Mouse (Mus musculus) olfactory bulb, adult 2 months (tissue): ENCODE measurements at regions not wholly inside any gene's neighbourhood (a gene's known extent, or its start where the extent isn't known, plus 50 kb on each side); places are given as distances from the start of the nearest gene placed in this dataset.

Experiments
- H3K27ac ChIP-seq: fragments of 200-500 bp; 2 replicates; pipeline ENCODE4 v1.5.1; 2012; ENCODE audit warnings: low read depth, low read length; ENCODE audit not compliant: insufficient read depth
- H3K4me1 ChIP-seq: fragments of 200-500 bp; 2 replicates; pipeline ENCODE4 v1.6.1; 2012; ENCODE audit warnings: low read length; ENCODE audit not compliant: control insufficient read depth, insufficient read depth
- H3K4me3 ChIP-seq: fragments of 200-500 bp; 2 replicates; pipeline ENCODE4 v1.5.1; 2012; ENCODE audit warnings: mild to moderate bottlenecking, low read depth, low read length, moderate library complexity; ENCODE audit not compliant: insufficient read depth
- CTCF ChIP-seq: fragments of 200-500 bp; IDR thresholded peaks from 2 replicates; pipeline ENCODE4 v1.5.1; 2012; ENCODE audit warnings: low read depth, mild to moderate bottlenecking, low read length, moderate library complexity; ENCODE audit not compliant: insufficient read depth
- POLR2A ChIP-seq: fragments of 200-500 bp; IDR thresholded peaks from 2 replicates; pipeline ENCODE4 v1.6.1; 2012; ENCODE audit warnings: mild to moderate bottlenecking, low read depth, low read length, moderate library complexity; ENCODE audit not compliant: insufficient read depth
- WGBS: fragments of 180-500 bp; shearing (Covaris S2); methylation state at CpG from one replicate; pipeline ENCODE4 v1.1.7; 2018; 5-methylcytosine and 5-hydroxymethylcytosine counted together

DNA sequence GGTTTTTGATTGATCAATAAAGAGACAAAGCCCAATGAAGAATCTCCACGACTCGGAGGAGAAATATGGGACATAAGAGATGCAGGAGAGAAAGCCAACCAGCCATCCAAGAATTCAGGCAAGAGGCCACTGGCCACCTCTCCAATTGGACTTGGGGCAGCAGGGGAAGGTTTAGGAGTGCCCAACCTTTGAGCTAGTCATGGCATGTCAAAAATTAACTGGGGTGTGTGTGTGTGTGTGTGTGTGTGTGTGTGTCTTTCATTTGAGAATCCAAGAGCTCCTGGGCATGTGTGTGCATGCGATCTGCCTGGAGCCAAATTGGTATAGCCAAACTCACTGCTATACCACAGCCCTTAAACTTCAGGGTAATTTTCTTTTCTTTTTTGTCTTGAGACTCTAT lies 51.6 kb upstream of the Cecr2 start:
- no peak overlapping the region for H3K27ac ChIP-seq
- 87% methylated on average over 3 of the region's 3 CpGs for WGBS
- H3K4me1 ChIP-seq, result no peaks in the 10 kb centered on the region
- H3K4me3 ChIP-seq, result no peak overlapping the region
- TF ChIP-seq CTCF (no peak), POLR2A (no peak)

DNA sequence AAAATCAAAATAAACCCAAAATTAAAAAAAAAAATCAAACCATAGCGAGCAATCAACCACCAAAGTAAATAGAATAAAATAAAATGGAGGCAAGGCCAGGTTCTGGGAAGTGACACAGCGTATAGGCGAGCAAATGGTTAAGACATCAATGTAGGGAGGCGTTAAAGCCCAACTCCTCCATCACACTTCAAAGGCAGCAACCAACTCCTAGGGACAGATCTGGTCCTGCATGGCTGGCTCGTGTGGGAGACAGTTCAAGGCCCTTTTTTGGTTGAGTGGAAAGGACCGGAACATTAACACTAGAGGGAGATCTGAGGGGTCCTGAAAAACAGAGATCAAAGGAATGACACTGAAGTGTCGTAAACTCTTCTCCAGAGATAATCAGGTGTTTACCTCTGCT lies 53.8 kb upstream of the Cecr2 start:
- no peak for TF ChIP-seq POLR2A
- no peak for TF ChIP-seq CTCF
- WGBS, result 94% methylated on average over 7 of the region's 7 CpGs
- H3K27ac ChIP-seq, result no peak overlapping the region
- H3K4me1 ChIP-seq, result no peaks in the 10 kb centered on the region
- no peak overlapping the region for H3K4me3 ChIP-seq

DNA sequence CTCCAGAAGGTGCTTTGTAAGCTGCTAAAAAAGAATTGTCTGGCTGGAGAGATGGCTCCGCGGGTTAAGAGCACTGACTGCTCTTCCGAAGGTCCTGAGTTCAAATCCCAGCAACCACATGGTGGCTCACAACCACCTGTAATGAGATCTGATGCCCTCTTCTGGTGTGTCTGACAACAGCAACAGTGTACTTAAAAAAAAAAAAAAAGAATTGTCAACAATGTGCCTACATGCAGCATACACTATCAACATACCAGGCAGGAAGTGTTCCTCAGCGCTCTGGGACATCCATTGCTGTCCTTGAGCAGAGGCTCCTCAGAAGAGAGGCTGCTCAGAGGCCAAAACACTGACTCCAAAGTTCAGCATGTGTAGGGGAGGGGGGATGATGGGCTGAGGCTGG lies 56.3 kb upstream of the Cecr2 start:
- TF ChIP-seq POLR2A (no peak), CTCF (no peak)
- Histone ChIP-seq H3K4me3 (no peak overlapping the region), H3K4me1 (no peaks in the 10 kb centered on the region), H3K27ac (no peak overlapping the region)
- WGBS, result 86% methylated on average over 4 of the region's 4 CpGs

DNA sequence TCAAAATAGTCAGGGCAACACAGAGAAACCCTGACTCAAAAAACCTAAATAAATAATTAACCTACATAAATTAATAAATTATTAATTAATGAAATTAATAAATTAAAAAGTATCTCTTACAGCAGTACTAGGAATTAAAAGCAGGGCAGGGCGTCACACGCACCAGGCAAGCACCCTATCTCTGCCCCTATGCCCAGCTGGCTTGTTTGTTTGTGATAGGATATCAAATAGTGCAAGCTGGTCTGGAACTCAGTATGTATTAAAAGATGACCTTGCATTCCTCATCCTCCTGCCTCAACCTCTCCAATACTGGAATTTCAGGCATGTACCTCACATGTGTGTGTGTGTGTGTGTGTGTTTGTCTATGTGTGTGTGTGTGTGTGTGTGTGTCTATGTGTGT lies 60.7 kb upstream of the Cecr2 start:
- WGBS, result 98% methylated on average over 2 of the region's 2 CpGs
- H3K4me3 ChIP-seq, result no peak overlapping the region
- H3K27ac ChIP-seq, result no peak overlapping the region
- peaks cover 3% of the 10 kb centered on the region; the same call in 1 of the 2 replicates for H3K4me1 ChIP-seq
- TF ChIP-seq CTCF (no peak), POLR2A (no peak)

DNA sequence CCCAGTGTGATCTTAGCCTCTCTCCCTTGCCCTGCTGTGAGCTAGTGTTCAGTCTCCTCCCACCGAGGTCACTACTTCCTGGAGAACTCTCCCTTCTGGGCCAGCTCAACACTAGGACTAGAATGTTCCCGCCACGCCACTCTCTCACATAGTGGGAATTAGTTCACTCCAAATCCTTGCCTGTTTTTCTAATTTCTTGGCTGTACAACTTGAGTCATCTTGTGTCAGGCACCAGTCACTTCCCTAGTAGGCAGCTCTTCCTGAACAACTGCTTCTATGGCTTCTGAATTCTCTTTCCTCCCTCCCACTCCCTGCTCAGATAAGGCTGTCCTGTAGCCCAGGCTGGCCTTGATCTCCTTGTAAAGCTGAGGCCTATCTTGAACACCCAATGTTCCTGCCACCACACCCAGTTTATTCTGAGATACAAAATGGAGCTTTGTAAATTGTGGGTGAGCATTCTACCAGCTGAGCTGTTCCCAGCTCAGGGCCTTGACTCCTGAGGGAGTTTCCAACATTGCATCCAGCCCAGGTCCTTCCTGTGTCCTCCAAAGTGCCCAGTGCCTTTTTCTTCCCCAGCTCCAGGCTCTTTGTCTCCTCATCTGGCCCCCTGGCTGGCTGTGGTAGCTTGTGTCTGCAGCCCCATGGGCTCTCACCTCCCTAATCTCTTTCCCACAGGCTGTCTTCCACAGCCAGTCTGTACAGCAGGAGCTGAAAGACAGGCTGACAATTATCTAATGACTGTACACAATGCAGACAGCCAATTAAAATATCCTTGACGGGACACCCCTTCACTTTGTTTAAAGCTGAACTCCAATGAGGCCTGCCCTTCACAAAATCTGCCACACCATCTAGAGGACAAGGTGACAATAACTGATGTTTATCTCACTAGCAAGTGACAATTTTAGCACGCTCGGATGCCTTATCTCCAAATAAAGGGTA lies 61.9 kb upstream of the Cecr2 start:
- TF ChIP-seq POLR2A, result no peak
- no peak for TF ChIP-seq CTCF
- WGBS, result 42% methylated on average over 6 of the region's 6 CpGs
- H3K4me3 ChIP-seq, result no peak overlapping the region
- no peak overlapping the region for H3K27ac ChIP-seq
- peaks cover 3% of the 10 kb centered on the region; the same call in 1 of the 2 replicates for H3K4me1 ChIP-seq

DNA sequence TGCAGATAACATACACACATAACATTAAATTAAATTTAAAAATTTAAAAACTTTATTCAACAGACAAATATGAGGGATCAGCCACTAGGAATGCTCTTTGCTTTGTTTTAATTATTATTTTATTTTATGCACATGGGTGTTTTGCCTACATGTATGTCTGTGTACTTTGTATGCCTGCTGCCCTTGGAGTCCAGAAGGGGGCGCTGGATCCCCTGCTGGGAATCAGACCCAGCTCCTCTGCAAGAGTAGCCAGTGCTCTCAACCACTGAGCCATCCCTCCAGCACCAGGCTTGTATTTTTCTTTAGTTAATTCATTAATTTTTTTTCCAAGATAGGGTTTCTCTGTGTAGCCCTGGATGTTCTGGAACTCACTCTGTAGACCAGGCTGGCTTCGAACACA lies 62.7 kb upstream of the Cecr2 start:
- no peak overlapping the region for H3K4me3 ChIP-seq
- WGBS, result 56% methylated on average over 2 of the region's 2 CpGs
- H3K4me1 ChIP-seq, result peaks cover 3% of the 10 kb centered on the region; the same call in 1 of the 2 replicates
- H3K27ac ChIP-seq, result no peak overlapping the region
- TF ChIP-seq CTCF, result no peak
- no peak for TF ChIP-seq POLR2A

DNA sequence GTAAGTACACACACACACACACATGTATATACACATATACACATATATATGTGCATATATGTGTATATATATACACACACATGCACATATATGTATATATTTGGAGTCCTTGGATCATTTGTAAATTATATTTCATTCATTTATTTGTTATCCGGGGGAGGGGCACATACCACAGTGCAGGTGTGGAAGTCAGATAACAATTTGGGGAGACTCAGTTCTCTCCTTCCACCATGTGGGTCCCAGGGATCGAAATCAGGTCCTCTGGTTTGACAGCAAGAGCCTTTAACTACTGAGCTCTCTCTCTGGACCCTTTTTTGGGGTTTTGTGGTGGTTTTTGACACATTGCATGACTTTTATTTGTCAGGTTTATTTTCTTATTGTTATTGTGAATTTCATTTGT lies 65.8 kb upstream of the Cecr2 start:
- Histone ChIP-seq H3K27ac (no peak overlapping the region), H3K4me3 (no peak overlapping the region), H3K4me1 (peaks cover 3% of the 10 kb centered on the region; the same call in 1 of the 2 replicates)
- WGBS, result 94% methylated on average over 2 of the region's 2 CpGs
- TF ChIP-seq CTCF, result no peak
- no peak for TF ChIP-seq POLR2A

DNA sequence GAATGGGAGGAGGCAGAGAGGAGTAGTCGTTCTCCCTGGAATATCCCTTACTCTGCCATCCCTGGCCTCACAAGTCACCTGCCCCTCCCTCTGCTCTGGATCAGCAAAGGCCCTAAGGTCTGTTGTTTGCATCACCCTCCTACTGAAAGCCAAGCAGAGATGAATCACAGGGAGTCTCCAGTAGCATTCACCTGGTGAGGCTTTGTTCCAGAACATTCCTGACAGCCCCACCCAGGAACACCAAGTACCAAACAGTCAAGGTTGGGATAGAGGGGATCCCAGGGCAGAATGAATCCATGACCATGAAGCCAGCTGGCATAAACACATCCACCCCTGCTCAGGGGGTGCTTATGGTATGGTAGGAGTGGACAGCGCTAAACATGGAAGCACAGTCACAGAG lies 67.4 kb upstream of the Hdhd5 start:
- no peaks in the 10 kb centered on the region for H3K4me1 ChIP-seq
- WGBS, result 69% methylated on average over 2 of the region's 2 CpGs
- no peak overlapping the region for H3K27ac ChIP-seq
- no peak for TF ChIP-seq POLR2A
- no peak for TF ChIP-seq CTCF
- no peak overlapping the region for H3K4me3 ChIP-seq

DNA sequence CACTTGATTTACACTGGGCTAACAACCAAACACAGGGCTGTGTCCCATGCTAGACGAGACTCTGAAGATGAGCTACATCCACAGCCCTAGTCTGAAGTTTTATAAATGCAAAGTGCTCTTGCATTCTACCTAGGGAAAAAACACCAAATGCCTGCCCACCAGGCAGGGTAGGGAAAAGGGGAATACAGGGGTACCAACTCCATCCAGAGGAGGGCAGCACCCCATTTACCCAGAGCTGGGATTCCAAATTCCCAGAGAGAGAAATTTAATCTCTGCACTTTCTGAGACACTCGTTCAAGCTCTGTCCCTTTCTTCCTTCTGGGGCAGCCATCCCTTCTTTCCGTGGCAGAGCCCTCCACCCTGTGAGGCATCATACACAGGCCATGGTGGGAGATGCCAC lies 66.8 kb upstream of the Hdhd5 start:
- Histone ChIP-seq H3K4me3 (no peak overlapping the region), H3K4me1 (no peaks in the 10 kb centered on the region), H3K27ac (no peak overlapping the region)
- TF ChIP-seq POLR2A (no peak), CTCF (no peak)
- 44% methylated on average over 3 of the region's 3 CpGs for WGBS
